Mouse (Mus musculus) liver, adult 2 months (tissue): ENCODE measurements at regions not wholly inside any gene's neighbourhood (a gene's known extent, or its start where the extent isn't known, plus 50 kb on each side); places are given as distances from the start of the nearest gene placed in this dataset.

Experiments used
- DNase-seq: peaks from one replicate; pipeline ENCODE4 v3.0.0-alpha.2; 2011; ENCODE audit warnings: low read depth, low spot score; ENCODE audit errors: extremely low read depth
- H3K27ac ChIP-seq: fragments of 200-500 bp; replicated peaks from 2 replicates; pipeline ENCODE4 v1.5.1; 2012; ENCODE audit warnings: low read depth, mild to moderate bottlenecking, control low read depth, inconsistent platforms, low read length; ENCODE audit not compliant: insufficient read depth
- H3K27me3 ChIP-seq: fragments of 200-500 bp; 2 replicates; pipeline ENCODE4 v1.6.1; 2012; ENCODE audit warnings: mild to moderate bottlenecking, moderate library complexity, low read length, inconsistent platforms; ENCODE audit not compliant: control insufficient read depth, insufficient read depth
- H3K36me3 ChIP-seq: fragments of 200-500 bp; 2 replicates; pipeline ENCODE4 v1.6.1; 2012; ENCODE audit warnings: low read length, inconsistent platforms; ENCODE audit not compliant: control insufficient read depth, insufficient read depth
- H3K4me1 ChIP-seq: fragments of 200-500 bp; 2 replicates; pipeline ENCODE4 v1.6.1; 2011; ENCODE audit warnings: low read length; ENCODE audit not compliant: control insufficient read depth, insufficient read depth
- H3K4me3 ChIP-seq: fragments of 200-500 bp; 2 replicates; pipeline ENCODE4 v1.5.1; 2011; ENCODE audit warnings: low read depth, mild to moderate bottlenecking, control low read depth, low read length, moderate library complexity; ENCODE audit not compliant: insufficient read depth
- H3K79me2 ChIP-seq: fragments of 200-500 bp; 2 replicates; pipeline ENCODE4 v1.6.1; 2012; ENCODE audit warnings: inconsistent platforms, mild to moderate bottlenecking, low read length, moderate library complexity; ENCODE audit not compliant: control insufficient read depth, insufficient read depth
- H3K9ac ChIP-seq: fragments of 200-500 bp; 2 replicates; pipeline ENCODE4 v1.6.1; 2012; ENCODE audit warnings: low read depth, mild to moderate bottlenecking, control low read depth, inconsistent platforms, low read length
- CTCF ChIP-seq: fragments of 200-500 bp; IDR thresholded peaks from 2 replicates; pipeline ENCODE4 v1.5.1; 2011; ENCODE audit warnings: low read depth, low read length, control low read depth
- POLR2A ChIP-seq: fragments of 200-500 bp; IDR thresholded peaks from 2 replicates; pipeline ENCODE4 v1.6.1; 2011; ENCODE audit warnings: low read length, control low read depth; ENCODE audit not compliant: insufficient read depth; ENCODE audit errors: extremely low read depth
- WGBS: fragments of 180-500 bp; shearing (Covaris S2); methylation state at CpG from one replicate; pipeline ENCODE4 v1.1.7; 2018; 5-methylcytosine and 5-hydroxymethylcytosine counted together

DNA sequence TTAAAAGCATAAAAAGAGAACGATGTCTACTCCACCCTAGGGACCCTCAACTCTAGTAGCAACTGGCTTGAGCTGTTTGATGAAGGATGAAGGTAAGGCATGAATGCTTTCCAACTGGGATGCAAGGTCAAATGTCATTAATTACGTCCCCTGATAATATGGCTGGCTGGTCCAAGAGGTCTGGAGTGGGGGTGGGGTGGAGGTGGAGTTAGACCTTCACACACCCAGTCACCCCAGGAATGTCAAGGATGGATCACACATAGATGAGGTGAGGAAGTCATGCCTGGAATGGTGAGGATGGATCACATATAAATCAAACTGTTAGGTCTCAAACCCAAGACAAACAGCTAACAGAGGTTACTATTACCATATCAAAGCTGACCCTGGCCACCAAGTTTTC is 177.2 kb upstream of the Jmjd1c start:
- no peak for DNase-seq
- H3K36me3 ChIP-seq: no peaks in the 10 kb centered on the region
- no peak overlapping the region for H3K9ac ChIP-seq
- 89% methylated on average over 2 of the region's 2 CpGs for WGBS
- no peak overlapping the region for H3K27ac ChIP-seq
- H3K4me3 ChIP-seq: no peak overlapping the region
- no peaks in the 10 kb centered on the region for H3K79me2 ChIP-seq
- TF ChIP-seq POLR2A (no peak), CTCF (no peak)
- no peaks in the 10 kb centered on the region for H3K27me3 ChIP-seq
- H3K4me1 ChIP-seq: peaks cover 18% of the 10 kb centered on the region

DNA sequence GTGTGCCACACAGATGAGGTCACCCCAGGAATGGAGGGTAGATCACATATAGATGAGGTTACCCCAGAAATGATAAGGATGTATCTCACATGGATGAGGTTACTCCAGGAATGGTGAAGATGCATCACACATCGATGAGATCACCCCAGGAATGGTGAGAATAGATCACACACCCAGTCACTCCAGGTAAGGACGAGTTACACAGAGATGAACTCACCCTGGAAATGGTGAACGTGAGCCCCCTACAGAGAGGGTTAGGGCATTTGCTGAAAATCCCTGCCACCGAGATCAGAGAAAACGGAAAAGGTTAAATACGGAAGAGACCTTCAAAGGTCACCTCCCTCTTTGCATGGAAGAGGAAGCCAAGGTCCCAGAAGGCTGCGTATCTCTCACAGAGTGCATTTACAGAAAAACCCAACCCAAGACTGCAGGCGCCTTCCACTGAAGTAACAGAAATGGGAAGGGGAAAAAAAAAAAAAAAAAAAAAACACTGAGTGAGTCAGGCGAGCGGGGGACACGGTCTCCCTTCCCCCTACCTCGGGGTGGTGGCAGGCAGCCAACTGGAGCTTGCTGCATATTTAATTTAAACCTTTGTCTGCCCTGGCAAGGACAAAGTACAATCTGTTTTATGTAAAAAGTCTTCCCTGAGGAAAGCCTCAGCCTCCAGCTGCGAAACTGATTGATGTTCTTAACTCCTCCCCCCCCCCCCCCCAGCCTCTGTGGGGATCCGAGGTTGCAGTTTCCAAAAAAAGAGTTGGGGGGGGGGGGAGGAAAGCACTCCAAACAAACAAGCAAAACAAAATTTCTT is 175.8 kb upstream of the Jmjd1c start:
- Histone ChIP-seq H3K27ac (peak overlapping the region; percentile 85), H3K4me3 (peak overlapping the region; percentile 50), H3K79me2 (no peaks in the 10 kb centered on the region), H3K4me1 (peaks cover 16% of the 10 kb centered on the region), H3K36me3 (no peaks in the 10 kb centered on the region), H3K27me3 (no peaks in the 10 kb centered on the region), H3K9ac (peak overlapping the region; percentile 62)
- TF ChIP-seq POLR2A (no peak), CTCF (no peak)
- peak; percentile 76 for DNase-seq
- 2% methylated on average over 14 of the region's 14 CpGs for WGBS

DNA sequence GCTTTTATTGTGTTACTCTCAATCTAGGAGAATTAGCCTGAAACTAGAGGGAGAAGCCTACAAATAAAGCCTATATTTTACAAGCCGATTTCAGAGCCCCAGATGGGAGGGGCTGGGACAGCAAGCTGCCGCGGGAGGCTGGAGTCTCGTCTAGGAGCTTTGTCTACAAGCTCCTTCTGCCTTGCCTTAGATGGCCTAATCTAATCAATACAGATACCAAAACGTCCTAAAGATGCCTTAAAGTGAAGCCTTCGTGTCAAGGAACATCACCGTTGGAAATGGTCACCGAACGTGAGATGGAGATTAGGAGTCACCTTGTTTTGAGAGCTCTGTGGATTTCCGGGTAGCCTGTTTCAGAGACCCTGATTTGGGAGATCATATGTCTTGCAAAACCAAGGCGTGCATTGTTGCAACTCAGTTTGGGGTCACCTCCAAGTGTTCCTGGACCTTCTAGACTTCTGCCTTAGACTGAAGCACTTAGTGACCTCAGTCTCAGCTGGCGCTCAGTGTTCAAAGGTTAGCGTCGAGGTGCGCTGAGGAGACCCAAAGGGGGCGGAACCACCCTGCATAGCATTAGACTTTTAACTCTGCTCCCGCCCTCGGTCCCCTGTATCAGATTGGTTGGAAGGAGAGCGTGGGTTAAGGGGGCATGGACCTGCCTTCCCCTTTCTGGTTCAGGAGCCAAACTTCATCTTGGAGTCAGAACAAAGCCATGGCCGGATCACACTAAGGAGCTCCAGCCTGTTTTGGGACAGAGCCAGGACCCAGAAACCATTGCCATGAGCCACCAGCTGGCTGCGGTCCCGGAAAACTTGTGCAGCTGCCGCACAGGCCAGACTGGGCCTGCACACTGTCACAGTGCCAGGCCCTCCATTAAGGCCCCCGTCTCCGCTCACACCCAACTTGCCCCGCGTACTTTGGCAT is 174.9 kb upstream of the Jmjd1c start:
- Histone ChIP-seq H3K4me1 (peaks cover 16% of the 10 kb centered on the region), H3K4me3 (peak overlapping the region; percentile 48), H3K36me3 (no peaks in the 10 kb centered on the region), H3K27ac (peak overlapping the region; percentile 85), H3K27me3 (no peaks in the 10 kb centered on the region), H3K9ac (peak overlapping the region; percentile 43), H3K79me2 (no peaks in the 10 kb centered on the region)
- WGBS: 9% methylated on average over 27 of the region's 27 CpGs
- DNase-seq: peak; percentile 99
- no peak for TF ChIP-seq POLR2A
- no peak for TF ChIP-seq CTCF

DNA sequence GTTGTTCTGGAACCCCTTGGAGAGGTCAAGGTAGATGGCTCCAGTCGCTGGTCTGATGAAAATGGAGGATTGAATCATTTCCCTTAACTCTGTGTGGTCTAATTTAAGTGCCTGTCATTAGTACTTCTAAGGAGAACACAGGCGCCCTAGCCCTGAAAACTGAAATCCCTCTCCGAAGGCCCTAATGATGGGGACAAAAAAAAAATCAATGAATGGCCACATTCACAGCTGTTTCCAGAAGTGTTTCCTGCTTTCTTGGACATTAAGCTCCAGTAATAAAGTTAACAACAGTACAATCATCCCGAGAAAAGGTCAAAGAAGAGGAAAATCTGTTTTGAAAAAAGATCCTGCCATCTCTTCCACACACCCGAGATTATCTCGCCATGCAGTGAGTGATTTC is 174.1 kb upstream of the Jmjd1c start:
- Histone ChIP-seq H3K9ac (no peak overlapping the region), H3K36me3 (no peaks in the 10 kb centered on the region), H3K27ac (peak overlapping the region; percentile 72), H3K4me1 (peaks cover 16% of the 10 kb centered on the region), H3K27me3 (no peaks in the 10 kb centered on the region), H3K79me2 (no peaks in the 10 kb centered on the region), H3K4me3 (no peak overlapping the region)
- TF ChIP-seq CTCF: no peak
- TF ChIP-seq POLR2A: no peak
- WGBS: 14% methylated on average over 6 of the region's 6 CpGs
- DNase-seq: no peak

DNA sequence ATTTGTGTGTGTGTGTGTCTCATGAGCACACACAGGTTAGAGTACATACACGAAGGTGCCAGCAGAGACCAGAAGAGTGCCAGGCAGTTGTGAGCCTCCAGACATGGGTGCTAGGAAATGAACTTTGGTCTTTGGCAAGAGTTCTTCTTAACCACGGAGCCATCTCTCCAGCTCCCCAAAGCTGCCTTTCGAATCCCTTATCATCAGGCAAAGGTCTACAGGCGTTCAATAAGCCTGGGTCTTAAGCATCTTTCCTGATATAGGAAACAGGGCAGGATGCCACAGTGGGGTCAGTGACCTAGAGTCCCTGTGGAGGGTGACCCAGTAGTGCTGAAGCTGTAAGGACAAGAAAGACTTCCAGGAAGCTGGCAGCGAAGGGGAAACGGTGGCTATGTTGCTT is 173.6 kb upstream of the Jmjd1c start:
- WGBS: 9% methylated on average over 6 of the region's 6 CpGs
- TF ChIP-seq POLR2A (no peak), CTCF (no peak; the same call in 1 of the 2 replicates)
- Histone ChIP-seq H3K27me3 (no peaks in the 10 kb centered on the region), H3K27ac (peak overlapping the region; percentile 72), H3K4me3 (no peak overlapping the region), H3K9ac (no peak overlapping the region), H3K36me3 (no peaks in the 10 kb centered on the region), H3K79me2 (no peaks in the 10 kb centered on the region), H3K4me1 (peaks cover 16% of the 10 kb centered on the region)
- DNase-seq: peak; percentile 89
